Comparison of ENCODE assay signal across 20 mouse cellular contexts in the genomic region with DNA sequence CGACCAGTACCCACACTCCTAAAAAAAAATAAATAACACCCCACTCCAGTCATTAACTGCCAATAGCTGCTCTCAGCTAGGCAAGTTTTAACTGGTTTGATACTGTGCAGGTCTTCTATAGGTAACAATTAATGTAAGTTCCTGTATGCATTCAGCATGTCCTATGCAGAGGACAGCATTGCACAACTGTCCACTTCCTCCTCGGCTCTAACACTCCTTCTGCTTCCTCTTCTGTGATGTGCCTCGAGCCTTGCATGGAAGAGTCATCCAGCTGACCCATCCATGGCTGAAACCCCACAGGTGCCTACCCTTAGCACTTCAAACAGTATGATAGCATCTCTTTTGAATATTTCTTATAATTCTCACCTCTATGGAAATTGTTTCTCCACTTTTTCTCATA.
A peak's percentile ranks its signal among the peaks of the same experiment; 100 is the strongest.
DNase-seq lines count a peak whose midpoint lies in the region; ATAC-seq and TF ChIP-seq lines count a peak whose summit lies in the region.
"Had no signal": no experiment of that assay in that cellular context is flagged by ENCODE, and none has a peak within 500 bp of the region (broad histone marks: within the 10 kb centered on the region; RNA-seq: fewer than 3 reads in every experiment).

No protein-coding gene starts in this region.

- no peak for TF ChIP-seq CTCF in layer of hippocampus, adult 2 months (conservative IDR thresholded peaks at IDR 0.05)

- H3K4me3 ChIP-seq in layer of hippocampus, adult 2 months: no peak overlapping the region
- H3K4me3 ChIP-seq in limb, embryonic 10.5 days: no peak overlapping the region
- H3K4me3 ChIP-seq: embryonic facial prominence, embryonic 10.5 days; forebrain, embryonic 13.5 days; heart, adult 2 months; heart, embryonic 12.5 days; hindbrain, embryonic 15.5 days had no signal

- peak; percentile 15 for DNase-seq in layer of hippocampus, adult 11-12 months (ENCODE audit: low spot score)
- DNase-seq in layer of hippocampus, adult 2 months (ENCODE audit: low spot score in 2 of 2): no peak
- DNase-seq in 416B (ENCODE audit: low read depth): peak; percentile 2
- peak; percentile 16 for DNase-seq in brain, adult 2 months (ENCODE audit: low read depth, low spot score)
- DNase-seq in limb, embryonic 10.5 days (ENCODE audit: low spot score): no peak
- DNase-seq in spleen, postnatal 14 days (ENCODE audit: low spot score in 2 of 2): no peak
- no peak for DNase-seq in yolk sac, embryonic 10.5 days (ENCODE audit: low spot score)
- DNase-seq: adrenal gland, adult 8-10 months; adrenal gland, postnatal 36 days; cerebellum, adult 18-20 months; cerebellum, adult 9-11 months; cerebellum, postnatal 36 days; forebrain, postnatal 0 days; gastrocnemius, postnatal 36 days had no signal

- ATAC-seq in megakaryocyte, adult 5-6 weeks (ENCODE audit: poor library complexity, severe bottlenecking): peak; percentile 78
- ATAC-seq: forebrain, embryonic 13.5 days; forebrain, postnatal 0 days had no signal

- no peak overlapping the region for H3K27ac ChIP-seq in layer of hippocampus, adult 2 months
- H3K27ac ChIP-seq in limb, embryonic 10.5 days: no peak overlapping the region
- H3K27ac ChIP-seq: embryonic facial prominence, embryonic 10.5 days; forebrain, embryonic 13.5 days; heart, adult 2 months; hindbrain, embryonic 15.5 days had no signal

- 87% methylated on average over 3 of the region's 3 CpGs for WGBS in limb, embryonic 10.5 days

- no peaks in the 10 kb centered on the region for H3K36me3 ChIP-seq in limb, embryonic 10.5 days
- H3K36me3 ChIP-seq: embryonic facial prominence, embryonic 10.5 days; heart, embryonic 12.5 days; hindbrain, embryonic 15.5 days had no signal

- H3K27me3 ChIP-seq in limb, embryonic 10.5 days (ENCODE audit: low read depth, poor library complexity, severe bottlenecking): no peaks in the 10 kb centered on the region
- H3K27me3 ChIP-seq: heart, embryonic 12.5 days had no signal

- H3K4me1 ChIP-seq in limb, embryonic 10.5 days: no peaks in the 10 kb centered on the region
- H3K4me1 ChIP-seq: embryonic facial prominence, embryonic 10.5 days; heart, embryonic 12.5 days; hindbrain, embryonic 15.5 days had no signal

- H3K9me3 ChIP-seq in limb, embryonic 10.5 days (replicated peaks): no peaks in the 10 kb centered on the region
- H3K9me3 ChIP-seq: embryonic facial prominence, embryonic 10.5 days; forebrain, embryonic 13.5 days; heart, embryonic 12.5 days; hindbrain, embryonic 15.5 days had no signal

Comparison
In these comparisons a context has a peak if more than half of its experiments do, and no peak if none do; other contexts are left out.
1. DNase-seq: peak in layer of hippocampus, adult 11-12 months (single experiment), 416B (single experiment) and brain, adult 2 months (single experiment); none in layer of hippocampus, adult 2 months (0 of 2), limb, embryonic 10.5 days (single experiment), spleen, postnatal 14 days (0 of 2) and yolk sac, embryonic 10.5 days (single experiment).